Mouse (Mus musculus) colon, adult 2 months (tissue): ENCODE results near the gene Prl3d1. TPM values are rescaled to one million over a fixed set of nuclear protein-coding genes. Genes with fewer than 3 reads are reported as not detected.

Source experiments
- polyA plus RNA-seq: library from polyadenylated mRNA; depleted of rRNA; stranded (reverse); fragments of >200 nt; gene quantifications from 2 replicates; pipeline ENCODE4 v1.2.3, GENCODE M21; 2012; rRNA removed

The Prl3d1 gene
- not detected in 2 replicates for polyA plus RNA-seq

DNA sequence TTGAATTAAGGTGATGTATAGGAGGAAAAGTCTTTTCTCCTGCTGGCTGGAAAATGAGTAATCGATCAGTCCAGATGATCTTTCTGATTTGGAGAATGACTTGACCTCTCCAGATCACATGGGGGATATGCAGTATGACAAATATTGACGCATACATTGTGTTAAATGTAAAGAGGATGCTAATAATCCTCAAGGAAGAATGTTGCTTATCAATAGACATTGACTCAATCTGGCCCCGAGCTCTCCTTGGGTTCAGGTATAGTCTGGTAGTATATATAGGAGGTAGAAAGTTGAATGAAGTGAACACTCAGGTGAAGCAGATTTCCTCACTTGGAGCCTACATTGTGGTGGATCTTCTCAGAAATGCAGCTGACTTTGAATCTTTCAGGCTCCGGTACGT is at the start of gene Prl3d1:
Gene Prl3d1 (plus strand): TSS at position 301 of the 400 bp plus-strand sequence.

DNA sequence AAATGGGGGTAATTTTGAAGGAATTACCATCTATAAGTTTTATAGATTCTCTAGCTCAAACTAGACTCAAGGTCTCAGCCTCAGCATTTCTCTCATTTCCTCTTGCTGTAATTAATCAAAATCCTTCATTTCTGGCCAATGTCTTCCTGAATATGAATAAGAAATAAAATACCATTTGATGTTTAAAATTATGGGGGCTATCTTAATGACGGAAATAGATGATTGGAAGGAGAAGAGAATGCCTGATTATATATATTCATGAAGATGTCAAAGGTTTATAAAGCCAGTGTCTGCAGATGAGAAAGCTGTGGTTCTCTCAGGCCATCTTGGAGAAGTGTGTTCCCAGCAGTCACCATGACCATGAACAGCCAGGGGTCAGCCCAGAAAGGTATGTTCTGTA is 36.7 kb upstream of the Prl3d1 start, which contains the start of gene Prl:
Gene Prl (plus strand): TSS at position 301 of the 400 bp plus-strand sequence.

DNA sequence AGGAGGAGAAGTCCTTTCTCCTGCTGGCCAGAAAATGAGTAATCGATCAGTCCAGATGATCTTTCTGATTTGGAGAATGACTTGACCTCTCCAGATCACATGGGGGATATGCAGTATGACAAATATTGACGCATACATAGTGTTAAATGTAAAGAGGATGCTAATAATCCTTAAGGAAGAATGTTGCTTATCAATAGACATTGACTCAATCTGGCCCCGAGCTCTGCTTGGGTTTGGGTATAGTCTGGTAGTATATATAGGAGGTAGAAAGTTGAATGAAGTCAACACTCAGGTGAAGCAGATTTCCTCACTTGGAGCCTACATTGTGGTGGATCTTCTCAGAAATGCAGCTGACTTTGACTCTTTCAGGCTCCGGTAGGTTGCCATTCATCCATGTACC is 27.4 kb downstream of the Prl3d1 start, which contains the start of gene Prl3d2:
Gene Prl3d2 (plus strand): TSS at position 301 of the 400 bp plus-strand sequence.

Other genes with a start within 250 kb of the Prl3d1 start
- not detected in 2 replicates for gene Prl, start 36.6 kb upstream of the Prl3d1 start, polyA plus RNA-seq
- gene Prl3d2, start 27.5 kb downstream of the Prl3d1 start, polyA plus RNA-seq = not detected in 2 replicates
- not detected in 2 replicates for gene Prl3d3, start 62.6 kb downstream of the Prl3d1 start, polyA plus RNA-seq
- not detected in 2 replicates for gene Prl3c1, start 102.5 kb downstream of the Prl3d1 start, polyA plus RNA-seq
- gene Prl3b1, start 147.7 kb downstream of the Prl3d1 start, polyA plus RNA-seq = not detected in 2 replicates
- gene Prl3a1, start 165.2 kb downstream of the Prl3d1 start, polyA plus RNA-seq = not detected in 2 replicates
- 0.28 TPM in 1 of 2 replicates, not detected in the other for gene Prl6a1, start 218.4 kb downstream of the Prl3d1 start, polyA plus RNA-seq